Mouse (Mus musculus): ENCODE measurements around the gene Pdp2.
"Not testable (repeated sequence)": the region's sequence is repeated elsewhere in the genome, so short reads cannot be mapped to it uniquely, and the experiment has no call there.

Gene Pdp2

GRCm38 (mm10) chr8:104633156-104633744, 42.0 kb downstream of the Pdp2 start:
- DNase-seq (ENCODE audit: low spot score in 2 of 2) = no peak

- DNase-seq (ENCODE audit: low spot score in 2 of 2) = no peak
Observed at GRCm38 (mm10) chr8:104635004-104635710, 43.9 kb downstream of the Pdp2 start.

DNA sequence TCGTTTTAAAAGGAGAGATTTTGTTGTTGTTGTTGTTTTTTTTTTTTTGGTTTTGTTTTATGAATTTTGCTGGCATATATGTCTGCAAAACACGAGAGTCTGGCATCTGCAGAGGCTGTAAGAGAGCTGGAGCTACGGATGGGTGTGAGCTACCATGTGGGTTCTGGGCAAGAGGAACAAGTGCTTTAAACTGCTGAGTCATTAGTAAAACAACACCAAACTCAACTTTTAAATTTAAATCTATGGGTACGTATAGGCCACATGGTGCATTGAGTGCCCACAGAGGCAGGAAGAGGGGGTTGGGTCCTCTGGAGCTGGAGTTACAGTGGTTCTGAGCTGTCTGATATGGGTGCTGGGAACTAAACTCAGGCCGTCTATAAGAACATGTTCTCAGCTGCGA, 46.8 kb downstream of the Pdp2 start:
- DNase-seq (ENCODE audit: low spot score in 2 of 2) = no peak

GRCm38 (mm10) chr8:104640241-104640640, 49.0 kb downstream of the Pdp2 start:
- DNase-seq (ENCODE audit: low spot score in 2 of 2) = no peak

- no peak for DNase-seq (ENCODE audit: low spot score in 2 of 2)
Observed at GRCm38 (mm10) chr8:104640831-104641370, 49.6 kb downstream of the Pdp2 start.

DNA sequence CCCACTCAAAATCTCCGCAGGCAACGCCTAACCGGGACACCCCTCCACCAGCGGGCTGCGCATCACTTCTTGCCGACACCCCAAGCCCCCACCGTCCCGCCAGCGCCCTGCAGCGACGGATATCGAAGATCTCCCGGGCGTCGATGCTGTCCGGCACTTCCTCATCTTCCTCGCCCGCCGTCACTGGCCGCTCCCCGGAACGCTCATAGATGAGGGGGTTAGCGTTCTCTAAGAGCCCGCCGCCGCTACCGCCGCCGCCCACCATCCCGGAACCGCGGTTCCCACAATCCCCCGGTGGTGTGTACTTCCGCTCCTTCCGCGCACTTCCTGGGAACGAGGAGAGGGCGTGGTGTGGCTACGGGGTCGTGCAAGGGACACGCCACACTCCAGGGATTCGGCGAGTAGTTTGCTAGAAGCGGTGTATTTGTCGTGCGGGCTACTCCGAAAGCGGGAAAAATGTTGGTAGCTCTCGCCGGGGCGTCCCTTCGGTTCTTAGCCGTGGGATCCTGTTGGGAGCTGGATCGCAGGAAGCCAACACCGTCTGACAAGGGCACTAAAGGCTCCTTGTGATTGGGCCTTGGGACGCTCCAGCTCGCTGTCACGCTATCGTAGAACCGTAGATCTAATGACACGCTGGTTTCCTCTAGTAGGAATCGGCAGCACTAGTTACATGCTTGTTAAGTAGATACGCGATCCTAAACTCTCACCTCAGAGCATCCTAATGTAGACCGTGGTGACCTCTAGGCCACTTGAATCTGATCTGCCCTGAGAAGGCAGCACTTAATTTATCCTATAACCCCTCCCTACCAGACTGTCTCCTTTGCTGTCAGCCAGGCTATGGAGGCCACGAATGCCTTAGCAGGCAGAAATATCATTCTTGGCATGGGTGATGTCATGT, 50.4 kb downstream of the Pdp2 start, which contains the start of gene Ciao2b:
Ciao2b (minus strand) TSS at position 540 of the 898 bp plus-strand sequence.
- DNase-seq (ENCODE audit: low spot score in 2 of 2) = peak; percentile 41 to 55

DNA sequence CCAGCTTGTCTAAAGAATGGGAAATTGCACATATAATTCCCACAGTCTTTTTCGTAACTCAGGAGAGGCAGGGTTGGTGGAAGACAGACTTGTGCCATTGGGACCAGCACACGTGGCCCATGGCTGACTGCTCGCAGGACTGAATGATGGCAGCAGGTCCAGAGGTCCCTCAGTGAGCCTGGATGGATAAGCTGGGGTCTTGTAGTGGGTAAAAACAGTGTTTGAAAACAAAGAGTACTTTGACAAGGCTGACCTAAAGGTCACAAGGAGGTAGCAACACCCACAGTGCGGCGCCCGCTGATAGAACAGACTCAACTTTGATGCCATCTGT, 51.0 kb downstream of the Pdp2 start:
- DNase-seq (ENCODE audit: low spot score in 2 of 2) = no peak

GRCm38 (mm10) chr8:104644187-104644586, 52.9 kb downstream of the Pdp2 start:
- not testable (repeated sequence) for DNase-seq (ENCODE audit: low spot score in 2 of 2)

All from natural killer cell, adult 2 months (primary cell).